Mouse (Mus musculus): ENCODE results near the gene Sertad2. TPM values are rescaled to one million over a fixed set of nuclear protein-coding genes. Genes with fewer than 3 reads are reported as not detected.

Sertad2 gene
- total and polyA plus RNA-seq, 3 experiments = 5.9 to 13.1 (median 6.0) TPM

- peaks cover 7 to 35% of the 10 kb centered on the region in 2 experiments for H3K4me1 ChIP-seq (ENCODE audit: control insufficient read depth in 1 of 2, insufficient read depth in 2 of 2)
Observed at GRCm38 (mm10) chr11:20544801-20545515, 1.9 kb downstream of the Sertad2 start.

GRCm38 (mm10) chr11:20549481-20549880 lies 6.4 kb downstream of the Sertad2 start:
- Histone ChIP-seq H3K4me3 (replicated peaks in 1 of 3; ENCODE audit: low read depth in 2 of 3, low read length in 2 of 3, poor library complexity in 1 of 3) (no peak overlapping the region), H3K79me2 (replicated peaks; ENCODE audit: control insufficient read depth, extremely low read depth, insufficient read depth, poor library complexity, severe bottlenecking) (no peaks in the 10 kb centered on the region; the same call in 1 of the 2 replicates), H3K4me2 (ENCODE audit: insufficient read depth, low read depth, poor library complexity, severe bottlenecking) (no peak overlapping the region), H3K9ac (ENCODE audit: insufficient read depth, low read depth) (no peak overlapping the region), H3K9me3 (replicated peaks; ENCODE audit: low read length) (no peaks in the 10 kb centered on the region), H3K27ac (ENCODE audit: insufficient read depth, low read depth) (no peak overlapping the region), H3K27me3 (replicated peaks) (no peaks in the 10 kb centered on the region), H3K36me3 (replicated peaks in 1 of 2; ENCODE audit: control insufficient read depth in 1 of 2, insufficient read depth in 1 of 2, low read length in 1 of 2) (peaks cover 3 to 10% of the 10 kb centered on the region in 2 experiments), H3K4me1 (ENCODE audit: control insufficient read depth in 1 of 2, insufficient read depth in 2 of 2) (peaks cover 8 to 49% of the 10 kb centered on the region in 2 experiments)
- no peak for DNase-seq (ENCODE audit: extremely low read depth)
- dilution Hi-C loops (cut with MboI; ENCODE audit: extremely low pct_ligation_motif_present, extremely low pct_unique_long_range_greater_than_20kb, low sequenced_read_pairs) = no loop called here
- in situ Hi-C loops (cut with MboI; ENCODE audit: low pct_ligation_motif_present, low pct_unique_long_range_greater_than_20kb, low sequenced_read_pairs) = no loop called here
- no peak for TF ChIP-seq CTCF (conservative IDR thresholded peaks at IDR 0.05 in 1 of 2, IDR thresholded peaks at IDR 0.05 in 1 of 2; ENCODE audit: low read depth in 2 of 2, low read length in 2 of 2)
- no peak for TF ChIP-seq UBTF (IDR thresholded peaks at IDR 0.05; ENCODE audit: low read depth, low read length)
- TF ChIP-seq ZKSCAN1 (IDR thresholded peaks at IDR 0.05; ENCODE audit: borderline replicate concordance, low read depth, low read length) = no peak
- TF ChIP-seq ZNF384 (IDR thresholded peaks at IDR 0.05; ENCODE audit: low read depth, low read length) = no peak
- no peak for TF ChIP-seq TCF12 (IDR thresholded peaks at IDR 0.05; ENCODE audit: low read depth, low read length)
- TF ChIP-seq TBP (conservative IDR thresholded peaks at IDR 0.05; ENCODE audit: low read depth, low read length) = no peak
- no peak for TF ChIP-seq RCOR1 (conservative IDR thresholded peaks at IDR 0.05; ENCODE audit: low read depth, low read length)
- TF ChIP-seq SIN3A (IDR thresholded peaks at IDR 0.05; ENCODE audit: low read length) = no peak
- TF ChIP-seq MAZ (IDR thresholded peaks at IDR 0.05; ENCODE audit: low read depth, low read length) = no peak
- TF ChIP-seq USF2 (conservative IDR thresholded peaks at IDR 0.05; ENCODE audit: low read depth, low read length) = no peak
- no peak for TF ChIP-seq ZMIZ1 (IDR thresholded peaks at IDR 0.05; ENCODE audit: low read depth, low read length)

More at GRCm38 (mm10) chr11:20544801-20545515, 1.9 kb downstream of the Sertad2 start:
- no peak overlapping the region; the same call in 1 of the 2 replicates for H3K9ac ChIP-seq (ENCODE audit: insufficient read depth, low read depth)
- no peaks in the 10 kb centered on the region; the same call in 1 of the 2 replicates for H3K79me2 ChIP-seq (replicated peaks; ENCODE audit: control insufficient read depth, extremely low read depth, insufficient read depth, poor library complexity, severe bottlenecking)
- in situ Hi-C loops (cut with MboI; ENCODE audit: low pct_ligation_motif_present, low pct_unique_long_range_greater_than_20kb, low sequenced_read_pairs) = loop anchor here (5.0 kb wide), 1 partner anchor 78 kb away; no protein-coding TSS in a partner anchor
- dilution Hi-C loops (cut with MboI; ENCODE audit: extremely low pct_ligation_motif_present, extremely low pct_unique_long_range_greater_than_20kb, low sequenced_read_pairs) = no loop called here
- H3K27ac ChIP-seq (ENCODE audit: insufficient read depth, low read depth) = no peak overlapping the region
- peak overlapping the region in 1 of 3 experiments; percentile 85 for H3K4me3 ChIP-seq (replicated peaks in 1 of 3; ENCODE audit: low read depth in 2 of 3, low read length in 2 of 3, poor library complexity in 1 of 3)
- H3K36me3 ChIP-seq (replicated peaks in 1 of 2; ENCODE audit: control insufficient read depth in 1 of 2, insufficient read depth in 1 of 2, low read length in 1 of 2) = peaks cover 3 to 10% of the 10 kb centered on the region in 2 experiments
- no peak for TF ChIP-seq HCFC1 (IDR thresholded peaks at IDR 0.05; ENCODE audit: low read depth, low read length)
- 0 out of 2 replicates have a peak, but pooled peaks have one; percentile 15 for TF ChIP-seq IRF4 (IDR thresholded peaks at IDR 0.05; ENCODE audit: low read depth, low read length)
- TF ChIP-seq BHLHE40 (IDR thresholded peaks at IDR 0.05; ENCODE audit: low read depth, low read length) = peak; percentile 31; the same call in 1 of the 2 replicates
- peak; percentile 59 for TF ChIP-seq ZNF384 (IDR thresholded peaks at IDR 0.05; ENCODE audit: low read depth, low read length)
- TF ChIP-seq EP300 (IDR thresholded peaks at IDR 0.05; ENCODE audit: low read length) = peak; percentile 32; the same call in 1 of the 2 replicates
- TF ChIP-seq KAT2A (IDR thresholded peaks at IDR 0.05; ENCODE audit: insufficient replicate concordance, low read length) = 0 out of 2 replicates have a peak, but pooled peaks have one; percentile 16
- 0 out of 2 replicates have a peak, but pooled peaks have one; percentile 10 for TF ChIP-seq ELF1 (IDR thresholded peaks at IDR 0.05; ENCODE audit: low read depth, low read length)
- TF ChIP-seq PAX5 (IDR thresholded peaks at IDR 0.05; ENCODE audit: low read length) = no peak
- TF ChIP-seq CHD2 (IDR thresholded peaks at IDR 0.05; ENCODE audit: low read length) = peak; percentile 66; the same call in 1 of the 2 replicates
- 0 out of 2 replicates have a peak, but pooled peaks have one; percentile 13 for TF ChIP-seq MAZ (IDR thresholded peaks at IDR 0.05; ENCODE audit: low read depth, low read length)
- TF ChIP-seq GABPA (IDR thresholded peaks at IDR 0.05; ENCODE audit: insufficient replicate concordance, low read depth, low read length) = no peak
- peak; percentile 2; the same call in 1 of the 2 replicates for TF ChIP-seq SMC3 (IDR thresholded peaks at IDR 0.05; ENCODE audit: low read depth, low read length)
- TF ChIP-seq TBP (conservative IDR thresholded peaks at IDR 0.05; ENCODE audit: low read depth, low read length) = no peak
- H3K9me3 ChIP-seq (replicated peaks; ENCODE audit: low read length) = no peaks in the 10 kb centered on the region
- H3K27me3 ChIP-seq (replicated peaks) = no peaks in the 10 kb centered on the region
- peak overlapping the region; percentile 40; the same call in 1 of the 2 replicates for H3K4me2 ChIP-seq (ENCODE audit: insufficient read depth, low read depth, poor library complexity, severe bottlenecking)
- no peak for DNase-seq (ENCODE audit: extremely low read depth)
